Mouse (Mus musculus): ENCODE measurements around the gene Ube2k. TPM values are rescaled to one million over a fixed set of nuclear protein-coding genes. Genes with fewer than 3 reads are reported as not detected.

The Ube2k gene
- polyA plus RNA-seq, 1 experiment = 13.6 TPM

DNA sequence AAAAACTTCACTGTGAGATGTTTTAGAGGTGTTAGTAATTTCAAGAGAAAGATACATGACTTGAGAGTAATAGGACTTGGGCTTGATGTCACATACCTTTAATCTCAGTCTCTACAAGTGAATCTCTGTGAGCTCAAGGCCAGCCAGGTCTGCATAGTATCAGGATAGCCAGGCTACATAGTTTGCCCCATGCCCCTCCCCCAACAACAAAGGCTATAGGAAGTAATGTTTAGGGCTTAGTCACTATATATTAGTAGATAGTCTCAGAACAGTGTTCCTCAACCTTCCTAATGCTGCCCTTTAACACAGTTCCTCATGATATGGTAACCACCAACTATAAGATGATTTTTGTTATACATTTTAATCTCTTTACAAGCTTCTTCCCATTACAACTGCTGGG lies 20.1 kb downstream of the Ube2k start:
- no peaks in the 10 kb centered on the region for H3K4me1 ChIP-seq (ENCODE audit: control insufficient read depth, insufficient read depth, insufficient read length, low read length)
- H3K4me3 ChIP-seq (ENCODE audit: low read depth, low read length) = no peak overlapping the region
- no peaks in the 10 kb centered on the region for H3K27me3 ChIP-seq (ENCODE audit: control insufficient read depth, insufficient read depth, low read length)
- no peak overlapping the region for H3K27ac ChIP-seq (ENCODE audit: insufficient read depth, low read depth, low read length)
- TF ChIP-seq POLR2A (IDR thresholded peaks at IDR 0.05; ENCODE audit: low read depth, low read length) (no peak), CTCF (IDR thresholded peaks at IDR 0.05; ENCODE audit: extremely low read depth, insufficient read length, insufficient replicate concordance, low read depth, low read length) (no peak)
- H3K36me3 ChIP-seq (ENCODE audit: control insufficient read depth, insufficient read depth, low read length) = 0 out of 2 replicates have a peak, but pooled peaks cover 1% of the 10 kb centered on the region

DNA sequence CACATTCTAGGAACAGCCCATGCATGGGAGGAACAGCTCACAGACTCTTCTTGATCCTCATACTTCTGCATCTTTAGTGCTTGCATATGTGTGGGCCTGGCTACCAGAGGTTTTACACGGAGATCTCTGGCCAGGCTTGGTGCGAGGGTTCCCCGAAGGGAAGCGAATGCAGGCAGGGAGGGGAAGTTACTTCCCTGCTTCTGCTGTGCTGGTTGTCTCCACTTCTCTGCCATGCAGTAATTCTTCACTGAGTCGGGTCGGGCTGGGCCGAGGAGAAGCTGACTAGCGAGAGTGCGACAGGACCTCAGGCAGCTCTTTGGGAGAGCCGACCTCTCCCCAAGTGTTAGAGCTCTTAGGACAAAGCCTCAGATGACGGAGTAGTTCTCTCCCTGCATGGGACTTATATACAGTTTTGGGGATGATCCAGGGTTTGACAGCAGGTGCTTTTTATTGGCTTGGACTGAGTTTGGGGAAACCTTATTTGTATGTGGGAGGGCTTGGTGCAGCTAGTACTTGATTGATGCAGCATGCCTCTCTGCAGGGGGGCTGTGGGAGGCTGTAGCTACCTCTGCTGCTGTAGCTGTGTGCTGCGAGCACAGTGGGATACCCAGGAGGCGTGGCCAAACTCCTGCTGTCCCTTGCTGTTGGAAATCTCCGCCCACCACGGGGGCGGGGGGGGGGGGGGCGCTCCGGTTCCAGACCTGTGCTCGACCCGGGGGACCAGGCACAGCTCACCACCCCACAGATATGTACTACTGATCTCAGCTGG lies 24.3 kb downstream of the Ube2k start:
- WGBS = 67% methylated on average over 20 of the region's 20 CpGs
- H3K4me1 ChIP-seq (ENCODE audit: control insufficient read depth, insufficient read depth, insufficient read length, low read length) = no peaks in the 10 kb centered on the region
- H3K27ac ChIP-seq (ENCODE audit: insufficient read depth, low read depth, low read length) = no peak overlapping the region
- peaks cover 2% of the 10 kb centered on the region; the same call in 1 of the 2 replicates for H3K36me3 ChIP-seq (ENCODE audit: control insufficient read depth, insufficient read depth, low read length)
- no peak overlapping the region for H3K4me3 ChIP-seq (ENCODE audit: low read depth, low read length)
- H3K27me3 ChIP-seq (ENCODE audit: control insufficient read depth, insufficient read depth, low read length) = no peaks in the 10 kb centered on the region
- TF ChIP-seq POLR2A (IDR thresholded peaks at IDR 0.05; ENCODE audit: low read depth, low read length) (no peak), CTCF (IDR thresholded peaks at IDR 0.05; ENCODE audit: extremely low read depth, insufficient read length, insufficient replicate concordance, low read depth, low read length) (no peak)

DNA sequence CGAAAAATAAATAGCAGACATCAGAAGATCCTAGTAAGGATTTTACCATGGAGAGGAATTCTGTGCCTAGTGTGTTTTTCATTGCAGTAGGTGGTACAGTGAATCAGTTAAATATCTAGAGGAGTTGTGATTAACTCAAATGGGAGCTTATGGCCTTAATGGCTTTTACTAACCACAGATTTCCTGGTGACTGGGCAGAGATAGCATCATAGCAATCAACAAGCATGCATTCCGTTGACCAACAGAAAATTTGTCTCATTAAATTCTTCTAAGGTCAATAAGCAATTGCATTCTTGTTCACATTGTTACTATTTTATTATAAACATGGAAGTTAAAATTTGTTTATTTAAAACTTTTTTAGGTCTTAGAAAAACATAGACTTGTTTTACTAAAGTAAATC lies 28.5 kb downstream of the Ube2k start:
- no peaks in the 10 kb centered on the region for H3K4me1 ChIP-seq (ENCODE audit: control insufficient read depth, insufficient read depth, insufficient read length, low read length)
- H3K36me3 ChIP-seq (ENCODE audit: control insufficient read depth, insufficient read depth, low read length) = peaks cover 13% of the 10 kb centered on the region
- 79% methylated on average over 2 of the region's 2 CpGs for WGBS
- no peaks in the 10 kb centered on the region for H3K27me3 ChIP-seq (ENCODE audit: control insufficient read depth, insufficient read depth, low read length)
- H3K27ac ChIP-seq (ENCODE audit: insufficient read depth, low read depth, low read length) = no peak overlapping the region
- H3K4me3 ChIP-seq (ENCODE audit: low read depth, low read length) = no peak overlapping the region
- no peak for TF ChIP-seq CTCF (IDR thresholded peaks at IDR 0.05; ENCODE audit: extremely low read depth, insufficient read length, insufficient replicate concordance, low read depth, low read length)
- no peak for TF ChIP-seq POLR2A (IDR thresholded peaks at IDR 0.05; ENCODE audit: low read depth, low read length)

DNA sequence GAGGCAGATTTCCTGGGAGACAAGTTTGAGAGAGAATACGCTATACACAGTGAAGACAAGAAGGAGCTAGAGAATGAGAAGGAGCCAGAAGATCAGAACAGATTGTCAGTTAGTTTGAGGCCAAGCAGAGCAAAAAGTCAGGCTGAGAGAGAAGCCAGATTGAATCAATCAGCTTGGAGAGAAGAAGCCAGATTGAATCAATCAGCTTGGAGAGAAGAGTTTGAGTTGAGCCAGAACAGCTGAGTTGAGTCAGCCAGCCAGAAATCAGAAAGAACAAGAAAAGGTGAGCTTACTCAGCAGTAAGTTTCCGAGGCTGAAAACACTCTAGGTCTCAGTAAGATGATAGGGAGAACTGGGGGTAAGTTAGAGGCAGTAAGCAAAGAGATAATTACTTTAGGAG lies 37.8 kb downstream of the Ube2k start:
- Histone ChIP-seq H3K36me3 (ENCODE audit: control insufficient read depth, insufficient read depth, low read length) (peaks cover 24% of the 10 kb centered on the region), H3K4me3 (ENCODE audit: low read depth, low read length) (no peak overlapping the region), H3K27me3 (ENCODE audit: control insufficient read depth, insufficient read depth, low read length) (no peaks in the 10 kb centered on the region), H3K27ac (ENCODE audit: insufficient read depth, low read depth, low read length) (no peak overlapping the region), H3K4me1 (ENCODE audit: control insufficient read depth, insufficient read depth, insufficient read length, low read length) (no peaks in the 10 kb centered on the region)
- WGBS = 85% methylated on average over 2 of the region's 2 CpGs
- TF ChIP-seq CTCF (IDR thresholded peaks at IDR 0.05; ENCODE audit: extremely low read depth, insufficient read length, insufficient replicate concordance, low read depth, low read length) (no peak), POLR2A (IDR thresholded peaks at IDR 0.05; ENCODE audit: low read depth, low read length) (no peak)

DNA sequence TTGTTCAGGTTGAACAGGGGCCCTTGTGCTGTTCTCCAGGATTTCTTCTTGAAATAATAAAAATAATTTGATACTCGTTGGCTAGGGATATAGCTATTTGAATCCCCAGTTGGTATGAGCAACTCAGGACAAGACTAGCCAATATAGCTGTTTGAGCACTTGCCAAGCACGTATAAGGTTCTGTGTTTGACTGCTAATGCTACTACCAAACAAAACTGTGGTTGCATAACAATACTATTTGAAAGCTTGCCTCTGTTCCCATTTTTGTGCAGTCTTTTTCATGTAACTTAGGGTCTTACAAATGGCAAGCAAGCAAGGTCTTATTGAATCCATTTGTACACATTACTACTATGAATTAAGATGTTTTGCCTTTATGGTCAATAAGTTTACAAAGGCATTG lies 38.9 kb downstream of the Ube2k start:
- no peak for TF ChIP-seq CTCF (IDR thresholded peaks at IDR 0.05; ENCODE audit: extremely low read depth, insufficient read length, insufficient replicate concordance, low read depth, low read length)
- Histone ChIP-seq H3K36me3 (ENCODE audit: control insufficient read depth, insufficient read depth, low read length) (peaks cover 26% of the 10 kb centered on the region), H3K4me3 (ENCODE audit: low read depth, low read length) (no peak overlapping the region), H3K27ac (ENCODE audit: insufficient read depth, low read depth, low read length) (no peak overlapping the region), H3K4me1 (ENCODE audit: control insufficient read depth, insufficient read depth, insufficient read length, low read length) (no peaks in the 10 kb centered on the region), H3K27me3 (ENCODE audit: control insufficient read depth, insufficient read depth, low read length) (no peaks in the 10 kb centered on the region)
- WGBS = 78% methylated on average over 2 of the region's 2 CpGs

DNA sequence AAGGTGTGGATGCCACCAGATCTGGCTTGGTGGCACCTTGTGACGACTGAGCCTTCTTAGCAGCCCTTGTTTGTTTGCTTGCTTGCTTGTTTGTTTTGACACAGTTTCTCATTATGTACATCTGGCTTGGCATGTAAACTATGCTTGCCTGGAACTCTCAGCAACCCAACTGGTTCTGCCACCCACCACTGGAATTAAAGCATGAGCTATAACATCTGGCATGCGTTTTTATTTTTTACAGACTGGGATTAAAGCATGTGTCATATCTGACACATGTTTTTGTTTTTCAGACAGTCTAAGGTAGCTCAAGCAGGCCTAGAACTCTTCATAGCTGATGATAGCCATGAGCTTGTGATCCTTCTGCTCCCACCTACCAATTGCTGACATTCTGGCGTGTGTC lies 41.5 kb downstream of the Ube2k start:
- H3K36me3 ChIP-seq (ENCODE audit: control insufficient read depth, insufficient read depth, low read length) = peaks cover 25% of the 10 kb centered on the region
- H3K4me3 ChIP-seq (ENCODE audit: low read depth, low read length) = no peak overlapping the region
- WGBS = 85% methylated on average over 3 of the region's 3 CpGs
- H3K4me1 ChIP-seq (ENCODE audit: control insufficient read depth, insufficient read depth, insufficient read length, low read length) = no peaks in the 10 kb centered on the region
- TF ChIP-seq CTCF (IDR thresholded peaks at IDR 0.05; ENCODE audit: extremely low read depth, insufficient read length, insufficient replicate concordance, low read depth, low read length) (no peak), POLR2A (IDR thresholded peaks at IDR 0.05; ENCODE audit: low read depth, low read length) (no peak)
- no peaks in the 10 kb centered on the region for H3K27me3 ChIP-seq (ENCODE audit: control insufficient read depth, insufficient read depth, low read length)
- no peak overlapping the region for H3K27ac ChIP-seq (ENCODE audit: insufficient read depth, low read depth, low read length)

DNA sequence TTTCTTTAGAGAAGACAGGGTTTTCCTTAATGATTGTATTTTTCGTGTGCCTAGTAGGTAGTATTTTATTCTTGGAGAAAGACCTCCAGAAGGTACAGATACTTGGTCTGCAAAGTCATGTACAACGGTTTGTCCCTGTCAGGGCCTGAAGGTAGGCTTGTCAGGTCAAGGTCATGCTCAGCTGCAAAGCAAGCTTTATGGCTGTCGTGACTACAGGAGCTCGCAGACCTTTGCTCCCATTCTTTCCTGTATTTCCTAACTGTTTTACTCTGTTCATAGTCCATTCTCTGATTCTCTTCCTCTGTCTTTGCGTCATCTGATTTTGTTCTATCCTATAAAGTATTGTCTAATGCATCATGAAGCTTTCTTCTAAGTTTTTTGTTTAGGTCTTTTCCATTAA lies 49.3 kb downstream of the Ube2k start:
- WGBS = 38% methylated on average over 5 of the region's 5 CpGs
- Histone ChIP-seq H3K27me3 (ENCODE audit: control insufficient read depth, insufficient read depth, low read length) (no peaks in the 10 kb centered on the region), H3K4me3 (ENCODE audit: low read depth, low read length) (no peak overlapping the region), H3K4me1 (ENCODE audit: control insufficient read depth, insufficient read depth, insufficient read length, low read length) (no peaks in the 10 kb centered on the region), H3K27ac (ENCODE audit: insufficient read depth, low read depth, low read length) (no peak overlapping the region), H3K36me3 (ENCODE audit: control insufficient read depth, insufficient read depth, low read length) (peaks cover 25% of the 10 kb centered on the region)
- TF ChIP-seq CTCF (IDR thresholded peaks at IDR 0.05; ENCODE audit: extremely low read depth, insufficient read length, insufficient replicate concordance, low read depth, low read length) (no peak), POLR2A (IDR thresholded peaks at IDR 0.05; ENCODE audit: low read depth, low read length) (no peak)

Measured in small intestine, adult 2 months (tissue).